Mouse (Mus musculus): ENCODE results near the gene Dmrtc2. TPM values are rescaled to one million over a fixed set of nuclear protein-coding genes. Genes with fewer than 3 reads are reported as not detected.

Dmrtc2 gene
- total RNA-seq, 2 experiments from 2014 or later, result not detected

DNA sequence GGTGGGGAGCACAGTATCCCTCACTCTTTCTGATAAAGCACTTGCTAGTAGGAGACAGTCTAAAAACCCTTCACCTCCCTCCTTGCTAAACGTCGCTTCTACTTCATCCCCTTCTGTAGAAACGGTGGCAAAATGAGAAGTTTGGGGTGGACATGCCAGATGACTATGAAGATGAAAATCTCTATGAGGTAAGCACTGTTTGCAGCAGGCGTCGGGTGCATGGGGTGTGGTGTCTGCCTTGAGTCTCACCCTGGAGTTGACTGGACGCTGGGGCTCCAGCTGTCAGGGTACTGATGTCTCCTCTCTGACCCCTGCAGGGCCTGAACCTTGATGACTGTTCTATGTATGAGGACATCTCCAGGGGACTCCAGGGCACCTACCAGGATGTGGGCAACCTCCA lies 31.3 kb downstream of the Dmrtc2 start:
- no peak for ATAC-seq (ENCODE audit: poor library complexity, severe bottlenecking)

DNA sequence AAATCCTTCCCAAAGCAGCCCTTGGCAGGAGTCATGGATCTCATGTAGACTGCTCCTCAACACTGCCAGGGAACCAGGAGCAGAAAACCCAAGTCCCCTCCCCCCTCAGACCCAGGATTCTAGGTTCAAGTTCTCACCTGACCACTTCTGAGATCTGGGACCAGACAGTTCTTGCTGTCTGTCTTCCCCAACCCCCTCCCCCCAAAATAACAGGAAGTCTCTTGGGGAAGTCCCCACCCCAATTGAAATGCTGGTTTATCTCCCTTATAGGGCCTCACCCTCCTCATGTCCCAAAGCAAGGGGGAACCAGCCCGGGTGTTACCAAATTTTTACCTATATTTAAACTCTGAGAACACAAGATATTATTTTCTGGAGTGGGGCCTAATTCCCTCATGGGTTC lies 32.0 kb downstream of the Dmrtc2 start:
- peak; percentile 22 for ATAC-seq (ENCODE audit: poor library complexity, severe bottlenecking)

DNA sequence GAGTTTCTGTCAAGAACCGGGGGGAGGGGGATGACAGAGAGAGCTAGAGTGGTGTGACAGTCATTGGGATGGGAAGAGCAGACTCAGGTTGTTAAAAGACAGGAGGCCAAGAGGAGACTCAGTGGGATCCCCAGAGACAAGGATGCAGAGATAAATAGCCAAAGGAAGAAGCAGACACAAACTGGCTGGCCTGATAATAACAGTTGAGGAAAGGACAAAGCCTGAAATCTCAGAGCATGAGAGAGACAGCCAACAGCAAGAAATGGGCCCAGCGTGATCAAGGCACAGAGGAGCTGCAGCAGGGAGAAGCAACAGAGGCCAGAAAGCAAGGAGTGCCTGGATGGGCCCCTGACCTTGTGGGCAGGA lies 32.4 kb downstream of the Dmrtc2 start:
- no peak for ATAC-seq (ENCODE audit: poor library complexity, severe bottlenecking)

DNA sequence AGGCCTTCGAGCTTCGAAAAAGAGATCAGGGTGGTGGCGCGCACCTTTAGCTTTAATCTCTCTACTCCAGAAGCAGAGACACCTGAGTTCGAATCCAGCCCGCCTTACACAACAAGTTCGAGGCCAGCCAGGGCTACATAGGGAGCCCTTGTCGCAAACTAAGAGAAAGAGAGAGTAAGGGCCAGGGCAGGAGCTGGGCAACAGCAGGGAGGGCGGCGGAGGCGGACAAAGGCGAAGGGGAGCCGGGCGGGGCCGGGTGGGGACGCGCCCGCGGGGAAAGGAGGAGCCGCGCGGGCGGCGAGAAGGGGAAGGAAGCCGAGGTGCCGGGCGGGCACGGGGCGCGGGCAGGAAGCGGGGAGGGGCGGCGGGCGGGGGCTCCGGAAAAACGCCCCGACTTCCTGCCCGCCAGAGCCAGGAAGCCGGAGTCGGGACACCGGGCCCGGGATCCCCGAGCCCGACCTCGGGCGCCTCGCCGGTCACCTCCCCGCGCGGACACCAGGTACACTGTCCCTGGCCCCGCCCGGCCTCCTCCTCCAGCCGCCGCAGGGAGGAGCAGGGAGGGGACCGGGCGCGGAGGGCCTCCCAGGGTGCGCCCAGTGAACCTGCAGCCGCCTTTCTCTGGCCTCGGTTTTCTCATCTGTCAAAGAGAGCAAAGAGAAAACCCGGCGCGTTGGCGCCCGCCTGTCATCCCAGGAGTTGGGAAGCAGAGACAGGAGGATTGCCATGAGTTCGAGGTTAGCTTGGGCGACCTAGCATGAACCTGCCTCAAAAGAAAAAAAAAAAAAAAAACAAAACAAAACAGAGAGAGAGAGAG lies 33.0 kb downstream of the Dmrtc2 start, which contains the start of gene Arhgef1:
TSS of gene Arhgef1 (plus strand) at position 283 of the 814 bp plus-strand sequence.
- ATAC-seq (ENCODE audit: poor library complexity, severe bottlenecking), result peak; percentile 46

DNA sequence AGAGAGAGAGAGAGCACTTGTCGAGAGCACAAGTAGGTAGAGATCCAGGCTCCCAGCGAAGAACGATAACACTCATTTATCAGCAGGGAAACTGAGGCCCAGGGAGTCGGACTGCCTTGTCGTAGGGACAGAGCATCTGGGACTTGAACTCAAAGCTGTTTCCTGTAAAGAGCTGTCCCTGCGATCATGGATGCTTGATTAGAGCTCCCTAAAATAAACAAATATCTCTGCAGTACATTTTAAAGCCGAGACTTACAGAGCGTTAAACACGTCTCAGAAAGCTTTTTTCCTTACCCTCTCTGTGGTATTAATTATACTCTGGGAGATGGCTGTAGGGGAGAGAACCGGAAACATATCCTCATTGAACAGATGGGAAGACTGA lies 33.6 kb downstream of the Dmrtc2 start:
- ATAC-seq (ENCODE audit: poor library complexity, severe bottlenecking), result no peak

DNA sequence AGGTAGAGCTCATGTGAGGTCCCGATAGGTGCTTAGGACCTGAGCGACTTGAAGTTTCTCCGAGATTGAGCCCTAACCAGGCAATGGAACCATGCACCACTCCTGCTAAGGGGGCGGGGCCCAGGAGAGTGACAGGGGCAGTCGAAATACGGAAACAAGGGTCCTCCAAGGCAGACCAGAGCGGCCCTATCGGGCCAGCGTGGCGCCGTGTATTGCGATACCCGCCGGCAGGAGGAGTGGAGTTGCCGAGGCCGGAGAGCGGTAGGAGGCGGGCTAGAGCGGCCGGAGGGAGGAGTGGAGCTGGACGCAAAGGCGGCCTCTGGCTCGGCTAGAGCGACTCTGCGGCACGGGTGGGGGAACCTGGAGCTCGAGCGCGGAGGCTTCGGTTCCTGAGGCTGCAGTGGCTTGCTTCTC lies 34.2 kb downstream of the Dmrtc2 start:
- peak; percentile 79 for ATAC-seq (ENCODE audit: poor library complexity, severe bottlenecking)

DNA sequence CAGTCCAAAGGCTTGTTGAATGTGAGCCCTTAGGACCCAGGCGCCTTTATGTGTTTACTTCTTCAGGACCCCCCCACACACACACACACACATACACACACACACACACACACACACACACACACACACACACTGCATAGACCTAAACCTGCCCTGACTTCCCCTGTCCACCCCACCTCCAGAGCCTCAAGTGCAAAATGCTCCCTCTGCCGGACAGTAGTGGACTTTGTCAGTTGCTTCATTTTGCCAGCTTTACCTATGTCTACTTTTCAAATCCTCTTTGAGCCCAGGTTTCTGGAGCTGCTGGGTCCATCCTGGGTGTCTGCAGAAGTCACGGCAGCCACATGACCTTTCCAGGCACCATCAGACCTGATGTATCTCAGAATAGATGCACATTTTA lies 35.1 kb downstream of the Dmrtc2 start:
- ATAC-seq (ENCODE audit: poor library complexity, severe bottlenecking), result peak; percentile 24; the same call in 1 of the 2 replicates

DNA sequence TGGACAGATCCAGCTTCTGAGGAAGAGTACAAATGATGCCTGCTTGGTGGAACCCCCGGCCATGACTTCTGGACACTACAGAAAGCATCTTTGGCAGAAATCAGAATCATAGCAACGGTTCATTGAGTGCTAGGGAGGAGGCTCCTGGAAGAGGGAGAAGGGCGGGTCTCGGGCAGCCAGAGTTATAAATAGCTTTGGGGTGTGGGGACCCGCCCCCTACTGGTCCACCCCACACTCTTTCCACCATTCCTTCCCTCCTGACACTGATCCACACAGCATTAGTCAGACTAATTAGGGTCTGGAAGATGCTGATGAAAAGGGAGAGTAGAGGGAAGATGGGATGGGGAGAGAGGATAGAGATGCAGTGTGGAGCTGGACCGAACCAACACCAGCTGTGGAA lies 36.7 kb downstream of the Dmrtc2 start:
- ATAC-seq (ENCODE audit: poor library complexity, severe bottlenecking), result no peak

DNA sequence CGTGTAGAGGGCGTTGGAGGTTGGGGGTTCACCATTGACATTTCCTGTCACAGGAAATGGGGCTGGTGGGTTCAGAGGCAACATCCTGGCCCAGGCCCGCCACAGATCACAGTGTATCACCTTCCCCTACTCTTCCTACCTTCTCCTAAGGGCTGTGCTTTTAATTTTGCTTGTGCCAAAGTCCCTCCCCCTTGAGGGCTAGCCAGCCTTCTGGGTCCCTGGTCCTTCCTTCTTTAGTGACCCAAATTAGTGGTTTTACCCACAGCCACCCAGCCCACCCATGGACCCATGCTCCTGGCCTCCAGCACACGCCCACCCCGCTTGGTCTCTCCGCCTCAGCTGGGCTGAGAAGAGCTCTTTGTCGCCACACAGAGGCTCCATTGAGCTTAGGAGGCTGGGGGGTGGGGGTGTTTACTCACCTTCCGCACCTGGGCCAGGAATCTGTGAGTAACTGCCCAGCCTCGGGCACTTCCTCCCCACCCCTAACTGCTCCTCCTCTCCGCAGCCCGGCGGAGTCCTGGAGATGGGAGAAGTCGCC lies 37.4 kb downstream of the Dmrtc2 start:
- peak; percentile 8; the same call in 1 of the 2 replicates for ATAC-seq (ENCODE audit: poor library complexity, severe bottlenecking)

DNA sequence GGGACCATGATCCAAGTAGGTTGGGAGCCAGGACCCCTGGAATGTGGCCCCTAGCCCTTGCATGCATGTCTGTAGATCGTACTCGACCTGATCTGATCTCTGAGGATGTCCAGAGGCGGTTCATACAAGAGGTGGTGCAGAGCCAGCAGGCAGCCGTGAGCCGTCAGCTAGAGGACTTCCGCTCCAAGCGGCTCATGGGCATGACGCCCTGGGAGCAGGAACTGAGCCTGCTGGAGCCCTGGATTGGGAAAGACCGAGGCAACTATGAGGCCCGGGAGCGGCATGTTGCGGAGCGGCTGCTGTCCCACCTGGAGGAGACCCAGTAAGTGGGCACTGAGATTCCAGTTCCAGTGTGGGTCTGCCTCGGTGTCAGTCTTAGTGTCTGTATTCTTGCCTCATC lies 42.6 kb downstream of the Dmrtc2 start:
- no peak for ATAC-seq (ENCODE audit: poor library complexity, severe bottlenecking)

DNA sequence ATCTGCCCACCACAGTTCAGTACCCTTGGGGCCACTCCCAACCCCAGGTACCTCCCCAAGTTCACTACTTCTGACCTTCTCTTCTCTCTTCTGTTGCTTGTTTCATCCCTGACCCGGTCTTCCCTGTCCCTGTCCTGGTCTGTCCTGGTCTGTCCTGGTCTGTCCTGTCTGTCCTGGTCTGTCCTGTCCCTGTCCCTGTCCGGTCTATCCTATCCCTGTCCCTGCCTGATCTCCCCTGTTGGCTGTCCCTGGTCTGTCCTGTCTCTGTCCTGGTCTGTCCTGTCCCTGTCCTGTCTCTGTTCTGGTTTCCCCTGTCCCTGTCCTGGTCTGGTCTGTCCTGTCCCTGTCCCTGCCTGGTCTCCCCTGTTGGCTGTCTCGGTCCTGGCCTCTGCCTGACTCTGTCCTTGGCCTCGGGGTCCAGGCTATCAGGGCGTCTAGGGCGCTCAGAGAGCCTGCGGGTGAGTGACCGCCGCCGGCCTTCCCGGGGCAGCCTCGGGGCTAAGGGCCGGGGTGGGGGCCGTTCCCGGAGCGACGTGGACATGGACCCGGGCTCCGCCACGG lies 49.0 kb downstream of the Dmrtc2 start:
- no peak for ATAC-seq (ENCODE audit: poor library complexity, severe bottlenecking)

DNA sequence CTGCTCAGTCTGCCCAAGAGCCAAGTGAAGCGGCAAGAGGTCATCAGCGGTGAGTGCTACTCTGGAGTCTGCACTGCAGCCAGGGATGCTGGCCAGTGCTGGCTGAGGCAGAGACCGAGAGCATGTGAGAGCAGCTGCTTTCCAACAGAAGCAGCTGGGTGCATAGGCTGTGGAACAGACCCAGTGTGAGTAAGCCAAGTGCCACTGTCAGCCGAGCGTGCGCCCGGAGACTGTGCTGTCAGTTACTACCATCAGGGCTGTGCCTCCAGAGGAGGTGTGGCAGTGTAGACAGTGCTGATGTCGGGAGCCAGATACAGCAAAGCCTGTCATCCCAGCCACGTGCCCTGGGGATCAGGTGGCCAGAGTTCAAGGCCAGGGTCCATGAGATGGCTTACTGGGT lies 49.9 kb downstream of the Dmrtc2 start:
- ATAC-seq (ENCODE audit: poor library complexity, severe bottlenecking), result no peak

Other genes starting within 250 kb of the Dmrtc2 start
- not detected in 2 replicates for gene Lypd3, start 233.5 kb upstream of the Dmrtc2 start, total RNA-seq (2015)
- not detected in 2 replicates for gene Lypd3, start 233.5 kb upstream of the Dmrtc2 start, total RNA-seq (2017)
- not detected in 2 replicates for gene Tex101, start 193.4 kb upstream of the Dmrtc2 start, total RNA-seq (2015)
- gene Tex101, start 193.4 kb upstream of the Dmrtc2 start, total RNA-seq (2017), result not detected in 2 replicates
- gene BC049730, start 160.8 kb upstream of the Dmrtc2 start, total RNA-seq (2015), result not detected in 2 replicates
- not detected in 2 replicates for gene BC049730, start 160.8 kb upstream of the Dmrtc2 start, total RNA-seq (2017)
- gene Gm4763, start 143.1 kb upstream of the Dmrtc2 start, total RNA-seq (2015), result not detected in 2 replicates
- gene Gm4763, start 143.1 kb upstream of the Dmrtc2 start, total RNA-seq (2017), result 0.24 TPM in 1 of 2 replicates, not detected in the other
- gene Cd177, start 109.7 kb upstream of the Dmrtc2 start, total RNA-seq (2015), result 170 and 199 TPM in 2 replicates
- 392 and 399 TPM in 2 replicates for gene Cd177, start 109.7 kb upstream of the Dmrtc2 start, total RNA-seq (2017)
- 44.7 and 45.0 TPM in 2 replicates for gene Ceacam10, start 92.9 kb upstream of the Dmrtc2 start, total RNA-seq (2015)
- 43.5 and 48.5 TPM in 2 replicates for gene Ceacam10, start 92.9 kb upstream of the Dmrtc2 start, total RNA-seq (2017)
- 9.6 and 10.0 TPM in 2 replicates for gene Gm9844, start 7.8 kb upstream of the Dmrtc2 start, total RNA-seq (2015)
- 40.8 and 73.5 TPM in 2 replicates for gene Gm9844, start 7.8 kb upstream of the Dmrtc2 start, total RNA-seq (2017)
- gene Lypd4, start 116 bp upstream of the Dmrtc2 start, total RNA-seq (2015), result not detected in 2 replicates
- not detected in 2 replicates for gene Lypd4, start 116 bp upstream of the Dmrtc2 start, total RNA-seq (2017)
- gene Rps19, start 14.3 kb downstream of the Dmrtc2 start, total RNA-seq (2015), result 1,493 and 1,909 TPM in 2 replicates
- gene Rps19, start 14.3 kb downstream of the Dmrtc2 start, total RNA-seq (2017), result 575 and 756 TPM in 2 replicates
- 0.64 and 1.0 TPM in 2 replicates for gene Cd79a, start 27.3 kb downstream of the Dmrtc2 start, total RNA-seq (2015)
- 0.18 and 0.24 TPM in 2 replicates for gene Cd79a, start 27.3 kb downstream of the Dmrtc2 start, total RNA-seq (2017)
- gene Arhgef1, start 32.9 kb downstream of the Dmrtc2 start, total RNA-seq (2015), result 142 and 156 TPM in 2 replicates
- 116 and 142 TPM in 2 replicates for gene Arhgef1, start 32.9 kb downstream of the Dmrtc2 start, total RNA-seq (2017)
- not detected in 2 replicates for gene Gm4881, start 74.4 kb downstream of the Dmrtc2 start, total RNA-seq (2015)
- not detected in 2 replicates for gene Gm4881, start 74.4 kb downstream of the Dmrtc2 start, total RNA-seq (2017)
- 85.5 and 102 TPM in 2 replicates for gene Rabac1, start 102.7 kb downstream of the Dmrtc2 start, total RNA-seq (2015)
- 73.1 and 79.3 TPM in 2 replicates for gene Rabac1, start 102.7 kb downstream of the Dmrtc2 start, total RNA-seq (2017)
- 126 and 128 TPM in 2 replicates for gene Atp1a3, start 135.9 kb downstream of the Dmrtc2 start, total RNA-seq (2015)
- gene Atp1a3, start 135.9 kb downstream of the Dmrtc2 start, total RNA-seq (2017), result 61.6 and 106 TPM in 2 replicates
- gene Grik5, start 202.3 kb downstream of the Dmrtc2 start, total RNA-seq (2015), result 1.1 and 1.6 TPM in 2 replicates
- gene Grik5, start 202.3 kb downstream of the Dmrtc2 start, total RNA-seq (2017), result 2.0 and 2.6 TPM in 2 replicates
- 6.7 and 6.8 TPM in 2 replicates for gene Zfp574, start 202.5 kb downstream of the Dmrtc2 start, total RNA-seq (2015)
- gene Zfp574, start 202.5 kb downstream of the Dmrtc2 start, total RNA-seq (2017), result 6.8 and 7.2 TPM in 2 replicates

Data from megakaryocyte, adult 5-6 weeks (primary cell).